Comparison of ENCODE assay signal across 8 mouse cellular contexts in the genomic region with DNA sequence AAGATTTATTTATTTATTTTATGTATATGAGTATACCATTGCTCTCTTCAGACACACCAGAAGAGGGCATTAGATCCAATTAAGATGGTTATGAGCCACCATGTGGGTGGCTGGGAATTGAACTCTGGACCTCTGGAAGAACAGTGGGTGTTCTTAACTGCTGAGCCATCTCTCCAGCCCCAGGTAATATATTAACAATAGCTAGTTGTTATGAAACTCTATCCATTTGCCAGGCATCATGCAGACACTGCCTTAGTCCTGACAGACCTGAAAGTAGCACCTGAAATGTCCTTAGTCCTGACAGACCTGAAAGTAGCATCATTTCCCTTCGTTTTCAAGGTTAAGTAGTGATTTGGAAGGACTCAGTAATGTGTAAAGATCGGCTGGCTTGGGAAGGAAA. TPM values are rescaled to one million over a fixed set of nuclear protein-coding genes. Genes with fewer than 3 reads are reported as not detected.
DNase-seq lines count a peak whose midpoint lies in the region; ATAC-seq lines count a peak whose summit lies in the region.
"Had no signal": no experiment of that assay in that cellular context is flagged by ENCODE, and none has a peak within 500 bp of the region (broad histone marks: within the 10 kb centered on the region; RNA-seq: fewer than 3 reads in every experiment).

No protein-coding gene starts in this region.

- no peak for ATAC-seq in embryonic facial prominence, embryonic 13.5 days (ENCODE audit: insufficient number of reproducible peaks, insufficient read depth, low FRiP score, low TSS enrichment, low read depth)
- no peak for ATAC-seq in kidney, embryonic 14.5 days (ENCODE audit: low FRiP score, low TSS enrichment)
- ATAC-seq in neural tube, embryonic 13.5 days (ENCODE audit: low read depth) = no peak
- ATAC-seq: Patski had no signal

- H3K4me2 ChIP-seq in embryonic facial prominence, embryonic 13.5 days = peak overlapping the region; percentile 61
- H3K4me2 ChIP-seq in kidney, embryonic 14.5 days (replicated peaks; ENCODE audit: low read depth, low read length) = peak overlapping the region; percentile 53; the same call in 1 of the 2 replicates
- H3K4me2 ChIP-seq in neural tube, embryonic 13.5 days = peak overlapping the region; percentile 81; the same call in 1 of the 2 replicates

- peak overlapping the region; percentile 97 for H3K27ac ChIP-seq in embryonic facial prominence, embryonic 13.5 days
- H3K27ac ChIP-seq in kidney, embryonic 14.5 days (ENCODE audit: low read depth, low read length) = peak overlapping the region; percentile 95
- peak overlapping the region; percentile 96; the same call in 1 of the 2 replicates for H3K27ac ChIP-seq in neural tube, embryonic 13.5 days (replicated peaks)

- WGBS in embryonic facial prominence, embryonic 13.5 days = 42% methylated on average over 2 of the region's 2 CpGs
- WGBS in kidney, embryonic 14.5 days = 34% methylated on average over 2 of the region's 2 CpGs
- 54% methylated on average over 2 of the region's 2 CpGs for WGBS in neural tube, embryonic 13.5 days

- DNase-seq in kidney, adult 18-20 months = peak; percentile 21
- DNase-seq in kidney, postnatal 14 days = no peak
- DNase-seq in left cerebral cortex, adult 9 months (ENCODE audit: low spot score in 2 of 2) = no peak
- DNase-seq in layer of hippocampus, adult 9-11 months = no peak

- H3K27me3 ChIP-seq in embryonic facial prominence, embryonic 13.5 days = no peaks in the 10 kb centered on the region
- no peaks in the 10 kb centered on the region for H3K27me3 ChIP-seq in kidney, embryonic 14.5 days (ENCODE audit: control insufficient read depth, insufficient read depth, low read length)
- no peaks in the 10 kb centered on the region for H3K27me3 ChIP-seq in neural tube, embryonic 13.5 days
- H3K27me3 ChIP-seq: Patski had no signal

- peaks cover 41% of the 10 kb centered on the region for H3K4me1 ChIP-seq in embryonic facial prominence, embryonic 13.5 days
- H3K4me1 ChIP-seq in kidney, embryonic 14.5 days (ENCODE audit: control insufficient read depth, insufficient read depth, low read length) = peaks cover 32% of the 10 kb centered on the region
- peaks cover 41% of the 10 kb centered on the region for H3K4me1 ChIP-seq in neural tube, embryonic 13.5 days (replicated peaks)

- H3K4me3 ChIP-seq in embryonic facial prominence, embryonic 13.5 days = no peak overlapping the region
- H3K4me3 ChIP-seq in kidney, embryonic 14.5 days (ENCODE audit: low read length) = no peak overlapping the region
- no peak overlapping the region for H3K4me3 ChIP-seq in neural tube, embryonic 13.5 days

- no peak overlapping the region for H3K9ac ChIP-seq in embryonic facial prominence, embryonic 13.5 days
- H3K9ac ChIP-seq in kidney, embryonic 14.5 days (ENCODE audit: low read depth, low read length) = no peak overlapping the region
- no peak overlapping the region for H3K9ac ChIP-seq in neural tube, embryonic 13.5 days

- peaks cover 27% of the 10 kb centered on the region for H3K36me3 ChIP-seq in embryonic facial prominence, embryonic 13.5 days
- peaks cover 23% of the 10 kb centered on the region; the same call in 1 of the 2 replicates for H3K36me3 ChIP-seq in kidney, embryonic 14.5 days (ENCODE audit: control insufficient read depth, insufficient read depth, low read length)
- H3K36me3 ChIP-seq in neural tube, embryonic 13.5 days = peaks cover 21% of the 10 kb centered on the region

- no peaks in the 10 kb centered on the region for H3K9me3 ChIP-seq in embryonic facial prominence, embryonic 13.5 days
- H3K9me3 ChIP-seq in kidney, embryonic 14.5 days (ENCODE audit: control insufficient read depth, low read length) = no peaks in the 10 kb centered on the region
- no peaks in the 10 kb centered on the region for H3K9me3 ChIP-seq in neural tube, embryonic 13.5 days

RNA-seq across cellular contexts. Expression of a gene that starts 1.1 kb away (rescaled TPM):
- 81.6 and 87.4 TPM in 2 replicates for polyA plus RNA-seq in embryonic facial prominence, embryonic 13.5 days (2015; fragmentation: Nextera tagmentation; extraction: Ambion mirVana)
- polyA plus RNA-seq in kidney, embryonic 14.5 days (2014; fragmentation: Nextera tagmentation; extraction: Ambion mirVana) = 77.4 and 91.3 TPM in 2 replicates
- 79.7 and 84.0 TPM in 2 replicates for polyA plus RNA-seq in neural tube, embryonic 13.5 days (2015; fragmentation: Nextera tagmentation; extraction: Ambion mirVana)

RNA-seq across cellular contexts. Expression of a gene that starts 8.7 kb away (rescaled TPM):
- polyA plus RNA-seq in embryonic facial prominence, embryonic 13.5 days (2015; fragmentation: Nextera tagmentation; extraction: Ambion mirVana) = 34.9 and 37.4 TPM in 2 replicates
- polyA plus RNA-seq in kidney, embryonic 14.5 days (2014; fragmentation: Nextera tagmentation; extraction: Ambion mirVana) = 28.4 and 36.7 TPM in 2 replicates
- polyA plus RNA-seq in neural tube, embryonic 13.5 days (2015; fragmentation: Nextera tagmentation; extraction: Ambion mirVana) = 24.7 and 25.4 TPM in 2 replicates

RNA-seq across cellular contexts. Expression of a gene that starts 28.3 kb away (rescaled TPM):
- not detected in 2 replicates for polyA plus RNA-seq in embryonic facial prominence, embryonic 13.5 days (2015; fragmentation: Nextera tagmentation; extraction: Ambion mirVana)
- not detected in 2 replicates for polyA plus RNA-seq in kidney, embryonic 14.5 days (2014; fragmentation: Nextera tagmentation; extraction: Ambion mirVana)
- polyA plus RNA-seq in neural tube, embryonic 13.5 days (2015; fragmentation: Nextera tagmentation; extraction: Ambion mirVana) = not detected in 2 replicates
- polyA plus RNA-seq: Patski had no signal

RNA-seq across cellular contexts. Expression of a gene that starts 41.3 kb away (rescaled TPM):
- 31.7 and 33.1 TPM in 2 replicates for polyA plus RNA-seq in embryonic facial prominence, embryonic 13.5 days (2015; fragmentation: Nextera tagmentation; extraction: Ambion mirVana)
- polyA plus RNA-seq in kidney, embryonic 14.5 days (2014; fragmentation: Nextera tagmentation; extraction: Ambion mirVana) = 17.3 and 27.8 TPM in 2 replicates
- polyA plus RNA-seq in neural tube, embryonic 13.5 days (2015; fragmentation: Nextera tagmentation; extraction: Ambion mirVana) = 31.4 and 35.5 TPM in 2 replicates

RNA-seq across cellular contexts. Expression of a gene that starts 52.3 kb away (rescaled TPM):
- 84.1 and 89.7 TPM in 2 replicates for polyA plus RNA-seq in embryonic facial prominence, embryonic 13.5 days (2015; fragmentation: Nextera tagmentation; extraction: Ambion mirVana)
- 57.0 and 91.3 TPM in 2 replicates for polyA plus RNA-seq in kidney, embryonic 14.5 days (2014; fragmentation: Nextera tagmentation; extraction: Ambion mirVana)
- 105 and 117 TPM in 2 replicates for polyA plus RNA-seq in neural tube, embryonic 13.5 days (2015; fragmentation: Nextera tagmentation; extraction: Ambion mirVana)
